Mouse (Mus musculus) testis, adult 2 months (tissue): ENCODE measurements at regions not wholly inside any gene's neighbourhood (a gene's known extent, or its start where the extent isn't known, plus 50 kb on each side); places are given as distances from the start of the nearest gene placed in this dataset.

Source experiments
- H3K27ac ChIP-seq: fragments of 200-500 bp; 2 replicates; pipeline ENCODE4 v1.5.1; 2012; ENCODE audit warnings: low read depth, low read length; ENCODE audit not compliant: control insufficient read depth, insufficient read depth
- H3K27me3 ChIP-seq: fragments of 200-500 bp; 2 replicates; pipeline ENCODE4 v1.6.1; 2012; ENCODE audit warnings: mild to moderate bottlenecking, low read length, moderate library complexity; ENCODE audit not compliant: control insufficient read depth, insufficient read depth
- H3K36me3 ChIP-seq: fragments of 200-500 bp; 2 replicates; pipeline ENCODE4 v1.6.1; 2012; ENCODE audit warnings: mild to moderate bottlenecking, low read length; ENCODE audit not compliant: control insufficient read depth, insufficient read depth
- H3K4me1 ChIP-seq: fragments of 200-500 bp; 2 replicates; pipeline ENCODE4 v1.6.1; 2012; ENCODE audit warnings: low read length; ENCODE audit not compliant: control insufficient read depth, insufficient read depth
- H3K4me3 ChIP-seq: fragments of 200-500 bp; 2 replicates; pipeline ENCODE4 v1.5.1; 2012; ENCODE audit warnings: low read depth, mild to moderate bottlenecking, low read length, moderate library complexity, mixed read lengths; ENCODE audit not compliant: control insufficient read depth
- CTCF ChIP-seq: fragments of 200-500 bp; IDR thresholded peaks from 2 replicates; pipeline ENCODE4 v1.5.1; 2012; ENCODE audit warnings: low read depth, mild to moderate bottlenecking, inconsistent platforms, low read length, moderate library complexity; ENCODE audit not compliant: control insufficient read depth, insufficient read depth, insufficient replicate concordance
- POLR2A ChIP-seq: fragments of 200-500 bp; IDR thresholded peaks from 2 replicates; pipeline ENCODE4 v1.6.1; 2012; ENCODE audit warnings: low read depth, mild to moderate bottlenecking, inconsistent platforms, low read length, moderate library complexity; ENCODE audit not compliant: control insufficient read depth

DNA sequence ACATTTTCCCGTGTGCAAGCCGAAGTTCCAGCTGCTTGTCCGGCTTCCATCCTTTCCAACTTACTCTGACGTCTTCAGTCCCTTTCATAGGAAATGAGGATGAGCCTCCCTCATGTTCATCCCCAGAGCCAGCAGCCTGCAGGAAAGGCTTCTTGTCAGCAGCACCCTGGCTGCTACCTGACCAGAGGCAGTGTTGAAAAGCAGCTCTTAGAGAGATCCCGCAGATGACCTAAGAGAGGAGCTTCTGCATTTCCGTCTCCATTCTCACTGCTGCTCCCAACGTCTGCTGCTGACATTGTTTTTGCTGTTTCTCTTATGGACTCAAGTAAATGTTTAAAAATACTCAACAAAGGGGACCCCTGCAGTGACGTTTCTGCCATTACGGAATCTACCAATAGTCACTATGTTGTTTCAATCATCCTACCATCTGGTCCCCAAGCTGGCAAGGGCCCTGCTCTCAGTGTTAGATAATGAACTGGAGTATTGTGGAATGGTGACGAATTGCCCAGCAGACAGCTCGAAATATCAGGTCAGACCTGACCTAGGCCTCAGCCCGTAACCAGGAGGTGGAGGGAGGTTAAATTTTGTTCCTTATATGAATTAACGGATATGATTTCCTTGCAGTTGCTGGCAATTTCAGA, 151.0 kb upstream of the Paip1 start:
- Histone ChIP-seq H3K27me3 (no peaks in the 10 kb centered on the region), H3K27ac (no peak overlapping the region), H3K4me3 (no peak overlapping the region), H3K4me1 (no peaks in the 10 kb centered on the region), H3K36me3 (no peaks in the 10 kb centered on the region)
- no peak for TF ChIP-seq CTCF
- no peak for TF ChIP-seq POLR2A

DNA sequence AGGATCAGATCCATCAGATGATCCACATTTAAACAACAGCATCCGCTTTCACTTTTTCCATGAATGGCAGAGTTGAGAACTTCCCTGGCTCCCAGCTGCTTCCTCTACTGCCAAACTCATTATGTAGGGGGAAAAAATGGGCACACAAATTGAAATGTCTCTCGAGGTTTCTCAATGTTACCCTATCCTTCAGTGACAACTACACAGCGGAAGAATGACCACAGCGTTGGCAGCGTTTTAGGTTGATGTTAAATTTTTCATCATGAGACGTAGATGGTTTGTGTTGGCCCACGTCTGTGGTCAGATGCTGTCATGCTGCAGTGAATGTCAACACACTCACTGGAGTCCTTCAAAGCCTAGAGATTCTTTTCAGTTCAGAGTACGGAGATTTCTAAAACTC, 149.0 kb upstream of the Paip1 start:
- H3K36me3 ChIP-seq: no peaks in the 10 kb centered on the region
- H3K27ac ChIP-seq: no peak overlapping the region
- H3K4me3 ChIP-seq: no peak overlapping the region
- TF ChIP-seq POLR2A: no peak
- no peak for TF ChIP-seq CTCF
- H3K27me3 ChIP-seq: no peaks in the 10 kb centered on the region
- H3K4me1 ChIP-seq: no peaks in the 10 kb centered on the region

DNA sequence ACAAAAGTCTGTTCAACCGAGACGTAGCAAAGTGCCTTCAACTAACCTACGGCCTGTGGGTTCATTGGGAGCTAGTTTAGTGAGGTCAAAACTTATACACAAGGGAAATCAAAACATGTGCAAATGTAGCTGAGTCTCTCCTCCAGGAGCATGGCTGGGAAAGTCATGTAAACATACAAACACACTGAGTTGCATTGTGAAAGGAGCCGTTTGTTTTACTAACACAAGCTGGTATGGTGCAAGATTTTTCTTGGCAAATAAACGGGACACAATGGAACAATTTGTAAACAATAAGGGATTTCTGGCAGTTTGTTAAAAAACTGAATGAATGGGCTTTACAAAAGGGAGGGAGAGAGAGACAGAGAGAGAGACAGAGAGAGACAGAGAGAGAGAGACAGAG, 147.8 kb upstream of the Paip1 start:
- no peak overlapping the region for H3K27ac ChIP-seq
- TF ChIP-seq CTCF: no peak
- TF ChIP-seq POLR2A: no peak

DNA sequence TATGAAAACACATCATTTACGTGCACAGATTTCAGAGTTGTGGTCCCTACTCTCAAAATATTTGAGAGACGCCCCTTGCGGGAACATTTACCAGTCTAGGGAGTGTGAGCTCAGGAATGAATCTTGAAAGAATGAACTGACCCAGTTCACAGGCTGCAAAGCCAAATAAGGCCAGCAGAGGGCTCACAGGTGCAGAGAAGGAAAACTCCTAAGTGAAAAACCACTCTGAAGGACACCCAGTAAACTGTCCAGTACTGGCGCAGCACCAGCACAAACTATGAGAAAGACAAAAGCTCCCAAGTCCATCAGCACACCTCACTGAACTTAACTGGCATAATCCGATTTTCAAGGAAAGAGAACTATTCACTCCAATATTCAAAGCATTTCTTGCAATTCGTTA, 145.0 kb upstream of the Paip1 start:
- H3K27me3 ChIP-seq: no peaks in the 10 kb centered on the region
- TF ChIP-seq POLR2A (no peak), CTCF (no peak)
- H3K4me3 ChIP-seq: no peak overlapping the region
- no peaks in the 10 kb centered on the region for H3K4me1 ChIP-seq
- H3K36me3 ChIP-seq: no peaks in the 10 kb centered on the region
- no peak overlapping the region for H3K27ac ChIP-seq

More for the DNA sequence above, 147.8 kb upstream of the Paip1 start:
- Histone ChIP-seq H3K27me3 (no peaks in the 10 kb centered on the region), H3K4me1 (no peaks in the 10 kb centered on the region), H3K36me3 (no peaks in the 10 kb centered on the region), H3K4me3 (no peak overlapping the region)

DNA sequence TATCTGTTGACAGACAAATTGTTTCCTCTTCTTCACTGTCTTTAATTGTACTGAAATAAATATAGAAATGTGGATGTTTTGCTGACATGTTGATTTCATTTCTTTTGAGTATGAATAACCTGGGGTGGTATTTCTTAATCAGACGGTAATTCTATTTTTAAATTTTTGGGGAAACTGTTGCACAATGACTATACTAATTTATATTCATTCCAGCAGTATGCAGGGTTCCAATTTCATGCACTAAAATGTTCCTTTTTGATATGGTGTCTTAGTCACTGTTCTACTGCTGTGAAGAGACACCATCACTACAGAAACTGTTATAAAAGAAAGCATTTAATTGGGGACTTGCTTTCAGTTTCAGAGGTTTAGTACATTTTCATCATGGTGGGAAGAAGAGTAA, 119.2 kb upstream of the Paip1 start:
- H3K27ac ChIP-seq: no peak overlapping the region
- TF ChIP-seq CTCF (no peak), POLR2A (no peak)
- H3K4me1 ChIP-seq: no peaks in the 10 kb centered on the region
- H3K4me3 ChIP-seq: no peak overlapping the region
- H3K27me3 ChIP-seq: no peaks in the 10 kb centered on the region
- H3K36me3 ChIP-seq: no peaks in the 10 kb centered on the region

DNA sequence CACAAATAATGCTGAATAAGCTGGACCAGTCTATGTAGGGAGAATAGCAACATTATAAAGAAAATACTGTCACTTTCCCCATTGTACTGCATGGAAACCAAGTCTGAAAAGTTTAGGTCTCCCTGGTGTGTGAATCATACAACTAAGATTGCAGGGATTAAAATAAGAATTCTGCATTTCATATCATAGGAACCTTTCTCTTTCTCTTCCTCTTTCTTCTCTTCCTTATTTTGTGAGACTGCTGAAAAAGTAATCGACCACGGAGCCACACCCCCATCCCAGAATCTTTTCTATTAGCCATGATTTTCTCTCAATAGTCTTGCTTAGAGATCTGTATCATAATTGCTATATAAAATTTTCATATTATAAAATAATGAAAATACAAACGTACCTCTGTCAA, 118.4 kb upstream of the Paip1 start:
- Histone ChIP-seq H3K36me3 (no peaks in the 10 kb centered on the region), H3K4me1 (no peaks in the 10 kb centered on the region), H3K4me3 (no peak overlapping the region), H3K27ac (no peak overlapping the region), H3K27me3 (no peaks in the 10 kb centered on the region)
- TF ChIP-seq POLR2A (no peak), CTCF (no peak)

DNA sequence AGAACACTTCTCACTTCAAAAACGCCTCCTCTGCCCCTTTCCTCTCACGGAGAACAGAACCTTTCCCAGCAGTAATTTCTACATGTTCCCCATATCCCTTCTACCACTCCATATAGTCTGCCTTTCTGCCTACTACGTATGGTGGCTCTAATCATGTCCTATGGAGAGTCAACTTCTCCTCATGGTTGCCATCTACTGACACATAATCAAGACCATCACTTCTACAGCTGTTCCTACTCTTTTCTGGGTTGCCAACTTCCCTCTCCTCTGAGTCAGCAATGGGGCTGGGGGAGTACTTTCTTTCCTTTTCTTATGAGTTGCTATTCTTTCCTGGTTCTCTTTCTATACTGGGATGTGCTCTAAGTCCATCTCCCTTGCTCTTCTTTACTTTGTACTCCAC, 114.0 kb upstream of the Paip1 start:
- TF ChIP-seq CTCF (no peak), POLR2A (no peak)
- Histone ChIP-seq H3K4me3 (no peak overlapping the region), H3K27ac (no peak overlapping the region), H3K4me1 (no peaks in the 10 kb centered on the region), H3K36me3 (no peaks in the 10 kb centered on the region), H3K27me3 (no peaks in the 10 kb centered on the region)

DNA sequence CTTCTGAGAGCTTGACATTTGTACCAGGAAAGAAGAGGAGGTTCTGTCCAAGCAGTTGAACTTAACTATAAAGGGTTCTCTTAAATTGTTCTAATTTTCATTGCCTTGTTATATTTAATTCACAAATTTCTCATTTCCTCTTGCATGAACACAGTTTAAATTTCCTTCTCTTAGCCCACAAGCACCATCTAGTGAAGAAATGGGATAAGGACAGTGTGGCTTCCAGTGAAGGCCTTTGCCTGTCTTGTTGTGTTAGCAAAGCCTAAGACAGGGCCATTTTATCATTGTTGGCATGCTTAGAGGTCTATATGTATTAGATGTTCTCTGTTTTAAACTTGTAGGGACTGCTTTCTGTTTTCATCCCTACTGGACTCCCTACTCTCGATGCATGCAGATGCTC, 110.0 kb upstream of the Paip1 start:
- H3K36me3 ChIP-seq: no peaks in the 10 kb centered on the region
- no peak overlapping the region for H3K4me3 ChIP-seq
- no peak for TF ChIP-seq POLR2A
- no peak for TF ChIP-seq CTCF
- no peaks in the 10 kb centered on the region for H3K4me1 ChIP-seq
- H3K27me3 ChIP-seq: no peaks in the 10 kb centered on the region
- no peak overlapping the region for H3K27ac ChIP-seq
